Mouse (Mus musculus): ENCODE measurements around the gene Enkd1.

- TF ChIP-seq CTCF (IDR thresholded peaks at IDR 0.05; ENCODE audit: low read depth, low read length) (no peak), POLR2A (IDR thresholded peaks at IDR 0.05; ENCODE audit: borderline replicate concordance, low read depth, low read length) (no peak)
Measured at GRCm38 (mm10) chr8:105725726-105726125, 17.7 kb upstream of the Enkd1 start.

Measured in bone marrow macrophage, adult 2 months (primary cell).